ENCODE assay signal across 8 mouse cellular contexts in genomic region chr15:99251626-99252380, GRCm38 (mm10). TPM values are rescaled to one million over a fixed set of nuclear protein-coding genes. Genes with fewer than 3 reads are reported as not detected.
DNase-seq lines count a peak whose midpoint lies in the region; ATAC-seq and TF ChIP-seq lines count a peak whose summit lies in the region.

Gene Mcrs1, minus strand, starts transcription at chr15:99251961.

- WGBS in heart, embryonic 11.5 days (ENCODE audit: insufficient replicate concordance): under 1% methylated on average over 52 of the region's 52 CpGs
- under 1% methylated on average over 52 of the region's 52 CpGs for WGBS in kidney, embryonic 16.5 days
- under 1% methylated on average over 52 of the region's 52 CpGs for WGBS in liver, adult 2 months

- H3K9me3 ChIP-seq in erythroblast, embryonic 14.5 days (ENCODE audit: control insufficient read depth, low read length): no peaks in the 10 kb centered on the region
- no peaks in the 10 kb centered on the region for H3K9me3 ChIP-seq in heart, embryonic 11.5 days (replicated peaks; ENCODE audit: control insufficient read depth, low read length)
- no peaks in the 10 kb centered on the region for H3K9me3 ChIP-seq in kidney, embryonic 16.5 days (ENCODE audit: low read length)

- TF ChIP-seq POLR2A in brain, embryonic 14.5 days (IDR thresholded peaks at IDR 0.05; ENCODE audit: borderline replicate concordance, extremely low read depth, insufficient read depth, insufficient read length, poor library complexity, severe bottlenecking): peak; percentile 51; the same call in 1 of the 2 replicates
- TF ChIP-seq POLR2A in liver, adult 2 months (IDR thresholded peaks at IDR 0.05; ENCODE audit: extremely low read depth, insufficient read depth, low read length): 0 out of 2 replicates have a peak, but pooled peaks have one; percentile 22
- TF ChIP-seq POLR2A in myocyte (IDR thresholded peaks at IDR 0.05; ENCODE audit: insufficient read length, low read depth): no peak

- peak within 1 kb of the TSS; percentile 66 for H3K4me3 ChIP-seq in C2C12 (ENCODE audit: insufficient read depth, poor library complexity, severe bottlenecking)
- peak within 1 kb of the TSS; percentile 92 for H3K4me3 ChIP-seq in erythroblast, embryonic 14.5 days (replicated peaks)
- peak within 1 kb of the TSS; percentile 60 for H3K4me3 ChIP-seq in heart, embryonic 11.5 days (ENCODE audit: low read depth, low read length)
- H3K4me3 ChIP-seq in kidney, embryonic 16.5 days (ENCODE audit: low read length): peak within 1 kb of the TSS; percentile 79
- H3K4me3 ChIP-seq in liver, adult 2 months (ENCODE audit: insufficient read depth, low read depth, low read length): peak within 1 kb of the TSS; percentile 84
- H3K4me3 ChIP-seq in myocyte: peak within 1 kb of the TSS; percentile 57

- H3ac ChIP-seq in C2C12 (ENCODE audit: control insufficient read depth, insufficient read length, low read depth): peak within 1 kb of the TSS; percentile 67
- H3ac ChIP-seq in myocyte (ENCODE audit: control insufficient read depth, insufficient read length): peak within 1 kb of the TSS; percentile 28

- peak within 1 kb of the TSS; percentile 80 for H3K9ac ChIP-seq in heart, embryonic 11.5 days (ENCODE audit: low read depth, low read length)
- peak within 1 kb of the TSS; percentile 89 for H3K9ac ChIP-seq in kidney, embryonic 16.5 days (replicated peaks; ENCODE audit: low read length)
- peak within 1 kb of the TSS; percentile 84 for H3K9ac ChIP-seq in liver, adult 2 months (ENCODE audit: low read depth, low read length)

- H3K79me3 ChIP-seq in C2C12 (ENCODE audit: low read depth): peaks cover 3% of the 10 kb centered on the region

- H3K27me3 ChIP-seq in C2C12 (ENCODE audit: control insufficient read depth, insufficient read depth, insufficient read length) (no peaks in the 10 kb centered on the region), myocyte (ENCODE audit: control insufficient read depth, insufficient read depth, insufficient read length) (no peaks in the 10 kb centered on the region)
- H3K27me3 ChIP-seq in erythroblast, embryonic 14.5 days (ENCODE audit: control insufficient read depth): no peaks in the 10 kb centered on the region
- H3K27me3 ChIP-seq in heart, embryonic 11.5 days (ENCODE audit: control insufficient read depth, insufficient read depth, low read length): no peaks in the 10 kb centered on the region
- no peaks in the 10 kb centered on the region for H3K27me3 ChIP-seq in kidney, embryonic 16.5 days (ENCODE audit: insufficient read depth, low read length)
- no peaks in the 10 kb centered on the region for H3K27me3 ChIP-seq in liver, adult 2 months (ENCODE audit: control insufficient read depth, insufficient read depth, low read length)
- H3K27me3 ChIP-seq in splenic B cell, adult 2 months (ENCODE audit: control insufficient read depth, insufficient read depth, low read length, poor library complexity, severe bottlenecking): no peaks in the 10 kb centered on the region

- H3K36me3 ChIP-seq in C2C12 (ENCODE audit: control insufficient read depth, insufficient read depth) (peaks cover 27% of the 10 kb centered on the region), myocyte (ENCODE audit: control insufficient read depth, insufficient read depth) (peaks cover 12% of the 10 kb centered on the region)
- H3K36me3 ChIP-seq in erythroblast, embryonic 14.5 days (ENCODE audit: control insufficient read depth): peaks cover 35% of the 10 kb centered on the region
- 0 out of 2 replicates have a peak, but pooled peaks cover 3% of the 10 kb centered on the region for H3K36me3 ChIP-seq in heart, embryonic 11.5 days (ENCODE audit: control insufficient read depth, insufficient read depth, low read length)
- peaks cover 18% of the 10 kb centered on the region for H3K36me3 ChIP-seq in kidney, embryonic 16.5 days (ENCODE audit: insufficient read depth, low read length)
- peaks cover 3% of the 10 kb centered on the region; the same call in 1 of the 2 replicates for H3K36me3 ChIP-seq in liver, adult 2 months (ENCODE audit: control insufficient read depth, insufficient read depth, low read length)
- peaks cover 2% of the 10 kb centered on the region; the same call in 1 of the 2 replicates for H3K36me3 ChIP-seq in splenic B cell, adult 2 months (ENCODE audit: control insufficient read depth, insufficient read depth, low read length, poor library complexity, severe bottlenecking)

- H3K79me2 ChIP-seq in C2C12 (ENCODE audit: control insufficient read depth, insufficient read depth) (peaks cover 25% of the 10 kb centered on the region), myocyte (ENCODE audit: control insufficient read depth, insufficient read depth) (peaks cover 13% of the 10 kb centered on the region)
- H3K79me2 ChIP-seq in liver, adult 2 months (ENCODE audit: control insufficient read depth, insufficient read depth, low read length): peaks cover 5% of the 10 kb centered on the region; the same call in 1 of the 2 replicates

- H3K27ac ChIP-seq in heart, embryonic 11.5 days (ENCODE audit: low read depth, low read length): peak within 1 kb of the TSS; percentile 99
- H3K27ac ChIP-seq in kidney, embryonic 16.5 days (ENCODE audit: low read length): peak within 1 kb of the TSS; percentile 100
- peak within 1 kb of the TSS; percentile 96 for H3K27ac ChIP-seq in liver, adult 2 months (replicated peaks; ENCODE audit: insufficient read depth, low read depth, low read length)

- no peak for TF ChIP-seq CTCF in C2C12 (IDR thresholded peaks at IDR 0.05; ENCODE audit: control insufficient read depth, insufficient read depth, insufficient read length)
- no peak for TF ChIP-seq CTCF in brain, embryonic 14.5 days (IDR thresholded peaks at IDR 0.05; ENCODE audit: borderline replicate concordance, extremely low read depth, insufficient read depth, insufficient read length)
- TF ChIP-seq CTCF in liver, adult 2 months (IDR thresholded peaks at IDR 0.05; ENCODE audit: low read depth, low read length): no peak

- H3K4me2 ChIP-seq in heart, embryonic 11.5 days: peak within 1 kb of the TSS; percentile 93
- H3K4me2 ChIP-seq in kidney, embryonic 16.5 days (replicated peaks; ENCODE audit: low read depth, low read length): peak within 1 kb of the TSS; percentile 74
- peak within 1 kb of the TSS; percentile 95 for H3K4me2 ChIP-seq in myocyte (ENCODE audit: low read depth)

- ATAC-seq in heart, embryonic 11.5 days (replicated peaks; ENCODE audit: insufficient number of reproducible peaks, low FRiP score, low TSS enrichment): peak; percentile 84
- peak; percentile 92 for ATAC-seq in kidney, embryonic 16.5 days (ENCODE audit: low FRiP score, low TSS enrichment)

- peak; percentile 100 for DNase-seq in brain, embryonic 14.5 days (ENCODE audit: low read depth)
- peak; percentile 96 for DNase-seq in liver, adult 2 months (ENCODE audit: extremely low read depth, low read depth, low spot score)
- peak; percentile 99 for DNase-seq in splenic B cell, adult 2 months (ENCODE audit: low read depth, low spot score)

- peaks cover 42% of the 10 kb centered on the region for H3K4me1 ChIP-seq in erythroblast, embryonic 14.5 days (ENCODE audit: control insufficient read depth)
- H3K4me1 ChIP-seq in heart, embryonic 11.5 days (ENCODE audit: control insufficient read depth, insufficient read depth, low read length): peaks cover 42% of the 10 kb centered on the region
- H3K4me1 ChIP-seq in kidney, embryonic 16.5 days (ENCODE audit: insufficient read depth, low read length): peaks cover 34% of the 10 kb centered on the region
- H3K4me1 ChIP-seq in liver, adult 2 months (ENCODE audit: control insufficient read depth, insufficient read depth, low read length): peaks cover 5% of the 10 kb centered on the region; the same call in 1 of the 2 replicates

TF ChIP-seq in C2C12, 6 proteins besides CTCF, POLR2A, EP300 and RAD21:
- TF ChIP-seq USF1 (IDR thresholded peaks at IDR 0.05; ENCODE audit: low read depth): no peak
- TF ChIP-seq MAX (IDR thresholded peaks at IDR 0.05): peak; percentile 78

TF ChIP-seq in myocyte, 11 proteins besides CTCF, POLR2A, EP300 and RAD21:
- TF ChIP-seq SRF (IDR thresholded peaks at IDR 0.05; ENCODE audit: control insufficient read depth, insufficient read length, low read depth): no peak
- peak; percentile 39 for TF ChIP-seq POLR2AphosphoS2 (IDR thresholded peaks at IDR 0.05; ENCODE audit: insufficient read length, low read depth)
- TF ChIP-seq MYOG (IDR thresholded peaks at IDR 0.05; ENCODE audit: control insufficient read depth in 1 of 3, insufficient read depth in 1 of 3, insufficient read length in 2 of 3, low read depth in 2 of 3): no peak
- TF ChIP-seq REST (IDR thresholded peaks at IDR 0.05; ENCODE audit: insufficient read depth, insufficient read length): no peak

RNA-seq across cellular contexts. Expression of gene Mcrs1, which starts in this region (rescaled TPM):
- 118 TPM for polyA plus RNA-seq in C2C12 (2012; fragmentation: generic; extraction: Trizol)
- 151 and 174 TPM in 2 replicates for polyA plus RNA-seq in brain, embryonic 14.5 days (2012; rRNA removed)
- 9.2 and 12.0 TPM in 2 replicates for polyA plus RNA-seq in erythroblast, embryonic 14.5 days (2012)
- polyA plus RNA-seq in heart, embryonic 11.5 days (2014; fragmentation: Nextera tagmentation; extraction: Ambion mirVana): 154 and 162 TPM in 2 replicates
- polyA plus RNA-seq in kidney, embryonic 16.5 days (2015; fragmentation: Nextera tagmentation; extraction: Ambion mirVana): 177 and 181 TPM in 2 replicates
- 8.9 and 10.8 TPM in 2 replicates for total RNA-seq in liver, adult 2 months (2014; rRNA removed)
- polyA plus RNA-seq in liver, adult 2 months (2012; rRNA removed): 12.3 and 15.0 TPM in 2 replicates
- polyA plus RNA-seq in myocyte (2012; fragmentation: generic; extraction: Trizol): 99.1 TPM

Comparison
In these comparisons a context has a peak if more than half of its experiments do, and no peak if none do; other contexts are left out.
1. Peak in every context shown above with its lines: DNase-seq, ATAC-seq, H3K4me3 ChIP-seq and H3K27ac ChIP-seq.